Mouse (Mus musculus) kidney, adult 9 months (tissue): Measurements from ENCODE around the gene Slc15a5.

Experiments
- DNase-seq: peaks from one replicate; pipeline ENCODE4 v3.0.0; 2022

The Slc15a5 gene

DNA sequence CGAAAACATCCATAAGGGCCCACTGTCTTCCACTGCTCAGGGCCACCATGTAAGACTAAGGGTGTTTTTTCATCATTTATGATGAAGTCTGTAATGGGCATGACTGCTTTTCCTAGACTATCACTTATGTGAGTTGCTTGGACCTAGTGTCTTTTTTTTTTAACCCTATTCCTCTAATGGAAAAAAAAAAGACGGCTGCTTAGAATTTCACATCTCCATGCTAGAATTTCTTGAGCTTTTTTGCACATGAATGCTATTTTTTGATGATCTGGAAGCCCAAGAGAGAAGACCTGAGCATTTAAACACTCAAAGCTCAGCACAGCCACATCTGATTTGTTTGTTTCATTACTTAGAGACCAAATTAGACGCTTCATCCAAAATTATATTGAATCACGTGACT is at the start of gene Slc15a5:
Gene Slc15a5 (minus strand): TSS at position 101 of the 400 bp plus-strand sequence.
- no peak for DNase-seq

DNA sequence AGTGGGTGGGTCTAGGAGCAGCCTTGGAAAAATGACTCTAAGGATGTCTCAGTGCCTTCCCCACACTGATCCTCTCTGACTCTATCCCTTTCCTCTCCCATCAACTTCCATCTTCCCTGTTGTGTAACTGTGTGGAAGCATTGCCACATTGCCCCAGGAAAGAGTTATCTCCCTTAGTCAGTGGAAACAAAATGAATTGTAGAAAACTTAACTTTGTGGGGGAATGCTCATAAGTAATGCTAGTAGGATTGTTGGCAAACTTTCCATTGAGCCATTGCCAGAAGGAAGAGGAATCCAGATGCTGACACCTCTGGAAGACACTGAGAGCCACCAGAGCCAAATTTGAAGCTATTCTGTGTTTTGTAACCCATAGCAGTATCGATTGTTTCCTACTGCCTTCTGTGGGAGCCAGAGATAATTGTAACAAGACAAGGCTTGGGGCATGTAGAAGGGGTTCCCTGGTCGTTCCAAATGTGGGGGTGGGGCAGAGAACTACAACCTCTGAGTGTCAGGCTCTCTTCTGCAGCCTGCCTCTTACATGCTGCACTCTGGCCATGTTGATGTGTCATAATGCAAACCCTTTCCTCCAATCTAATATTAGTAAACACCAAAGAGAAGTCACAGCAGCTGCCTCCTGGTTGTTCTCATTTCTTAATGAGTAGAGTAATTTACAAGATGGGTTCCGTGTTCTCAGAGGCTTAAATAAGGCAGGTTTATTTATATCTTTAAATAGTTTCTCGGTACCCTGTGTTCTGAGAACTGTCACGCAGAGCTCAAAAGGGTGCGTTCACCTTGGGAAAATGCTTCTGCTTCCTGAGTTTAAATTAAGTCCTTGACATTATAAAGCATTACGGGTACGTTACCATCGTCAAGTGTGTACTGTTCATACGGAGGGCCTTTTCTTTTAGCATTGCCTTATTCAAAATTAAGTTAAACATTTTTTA is 48.9 kb upstream of the Slc15a5 start:
- no peak for DNase-seq

DNA sequence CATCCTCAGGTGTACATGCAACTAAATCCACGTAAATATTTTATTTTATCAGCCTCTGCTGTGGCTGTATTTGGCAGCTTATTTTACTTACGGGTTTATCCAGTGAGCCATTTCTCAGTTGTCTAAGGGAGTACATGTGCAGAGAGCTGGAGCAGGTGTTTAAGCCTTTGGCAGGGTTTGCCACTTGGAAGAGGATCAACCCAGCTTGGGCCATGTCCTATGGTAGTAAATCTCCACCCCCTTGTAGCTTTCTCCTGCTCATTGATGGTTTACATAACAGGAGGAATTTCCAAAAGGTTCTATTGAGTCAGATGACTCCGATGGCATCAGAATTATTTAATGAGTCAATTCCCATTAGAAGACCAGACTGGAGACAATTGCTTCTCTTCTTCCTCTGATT is 37.8 kb upstream of the Slc15a5 start:
- DNase-seq: no peak

DNA sequence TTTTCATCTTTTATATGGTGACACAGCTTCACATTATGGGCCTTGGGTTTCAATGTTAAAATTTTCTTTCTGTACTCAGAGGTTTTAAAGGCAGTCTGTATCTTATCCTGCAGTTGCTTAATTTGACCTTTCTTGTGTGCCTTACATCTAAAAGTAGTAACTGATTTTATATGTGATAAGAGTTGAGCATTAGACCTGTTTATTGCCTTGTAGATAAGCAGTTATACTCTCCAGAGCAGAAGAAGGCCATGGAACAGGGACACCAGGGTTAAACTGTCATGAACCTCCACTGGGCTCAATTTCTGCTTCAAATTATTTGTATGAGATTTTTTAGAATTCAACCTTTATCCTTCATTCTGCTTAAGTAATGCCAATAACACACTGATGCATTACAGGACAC is 24.8 kb upstream of the Slc15a5 start:
- DNase-seq: no peak

DNA sequence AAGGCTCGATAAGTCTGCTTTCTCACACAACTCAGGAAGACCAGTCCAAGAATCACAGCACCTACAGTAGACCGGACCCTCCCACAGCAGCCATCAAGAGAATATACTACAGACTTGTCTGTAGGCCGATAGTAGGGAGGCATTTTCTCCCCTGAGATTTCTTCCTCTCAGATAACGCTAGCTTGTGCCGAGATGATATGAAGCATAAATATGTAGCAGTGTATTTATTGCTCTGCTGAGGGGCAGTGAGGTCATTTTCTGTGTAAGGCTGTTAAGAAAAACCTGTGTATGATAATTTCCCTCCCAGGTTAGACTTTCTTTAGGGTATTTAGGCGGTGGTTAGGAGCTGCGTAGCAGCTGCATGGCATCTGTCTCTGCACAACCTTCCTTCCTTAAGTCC is 23.2 kb upstream of the Slc15a5 start:
- no peak for DNase-seq

DNA sequence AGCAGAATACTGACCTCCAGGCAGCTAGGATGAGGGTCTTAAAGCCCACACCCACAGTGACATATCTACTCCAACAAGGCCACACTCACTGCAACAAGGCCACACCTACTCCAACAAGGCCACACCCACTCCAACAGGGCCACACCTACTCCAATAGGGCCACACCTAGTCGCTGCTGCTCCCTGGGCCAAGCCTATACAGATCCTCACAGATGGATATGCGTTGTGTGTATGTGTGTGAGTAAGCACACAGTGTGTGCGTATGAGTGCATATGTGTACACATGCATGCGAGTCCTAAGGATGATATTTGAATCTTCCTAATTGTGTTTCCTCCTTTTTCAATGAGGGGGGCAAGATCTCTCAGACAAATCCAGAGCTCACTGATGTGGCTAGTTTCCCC is 22.1 kb upstream of the Slc15a5 start:
- DNase-seq: no peak

DNA sequence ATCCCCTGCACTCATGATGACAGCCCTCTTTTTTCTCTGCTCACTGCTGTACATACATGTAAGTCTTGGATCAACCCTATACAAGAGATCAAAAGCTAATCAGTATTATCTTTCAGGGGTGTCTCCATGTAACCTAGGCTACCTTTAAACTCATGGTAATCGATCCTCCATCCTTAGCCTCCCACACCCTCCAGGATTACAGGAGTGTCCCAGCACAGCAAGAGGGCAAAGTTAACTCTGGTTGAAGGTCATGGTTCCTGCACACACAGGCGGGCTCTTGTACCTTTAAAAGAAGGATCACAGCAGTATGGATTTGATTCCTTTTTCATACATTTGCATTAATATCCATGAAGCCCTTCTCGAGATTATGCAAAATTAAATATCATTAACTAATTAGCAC is 19.9 kb upstream of the Slc15a5 start:
- DNase-seq: no peak

DNA sequence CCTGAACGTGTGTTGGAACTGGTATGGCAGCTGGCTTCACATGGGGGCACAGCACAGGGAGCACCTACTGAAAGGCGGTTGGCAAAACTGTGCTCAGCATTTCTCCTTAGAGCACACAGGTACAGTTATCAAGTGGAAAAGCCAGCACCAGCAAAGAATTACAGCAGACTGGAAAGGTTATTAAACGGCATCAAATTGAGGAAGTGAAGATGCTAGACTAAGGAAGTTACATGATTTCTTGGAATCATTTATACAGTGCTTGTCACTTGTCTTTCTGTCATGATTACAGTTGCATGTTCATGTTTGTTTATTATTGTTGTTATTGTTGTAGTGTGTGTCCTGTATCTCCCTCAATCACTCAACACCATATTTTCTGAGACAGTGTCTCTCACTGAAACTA is 15.3 kb upstream of the Slc15a5 start:
- DNase-seq: no peak

DNA sequence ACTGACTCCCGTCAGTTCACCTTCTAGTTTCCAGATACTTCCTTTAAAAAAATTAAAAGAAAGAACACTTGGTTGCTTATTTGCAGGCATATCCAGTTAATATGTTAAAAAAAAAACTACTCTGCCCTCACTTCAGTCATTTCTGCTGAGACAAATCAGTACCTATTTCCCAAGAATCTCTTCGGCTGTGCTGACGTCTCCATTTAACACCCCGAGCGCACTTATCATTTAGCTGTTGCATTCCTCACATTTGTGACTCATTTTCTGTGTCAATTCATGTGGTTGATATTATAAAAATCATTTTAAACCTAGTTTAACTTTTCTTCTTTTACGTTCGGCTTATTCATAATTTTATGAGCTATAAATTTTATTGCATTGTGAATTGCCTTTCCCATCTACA is 12.7 kb upstream of the Slc15a5 start:
- DNase-seq: no peak

DNA sequence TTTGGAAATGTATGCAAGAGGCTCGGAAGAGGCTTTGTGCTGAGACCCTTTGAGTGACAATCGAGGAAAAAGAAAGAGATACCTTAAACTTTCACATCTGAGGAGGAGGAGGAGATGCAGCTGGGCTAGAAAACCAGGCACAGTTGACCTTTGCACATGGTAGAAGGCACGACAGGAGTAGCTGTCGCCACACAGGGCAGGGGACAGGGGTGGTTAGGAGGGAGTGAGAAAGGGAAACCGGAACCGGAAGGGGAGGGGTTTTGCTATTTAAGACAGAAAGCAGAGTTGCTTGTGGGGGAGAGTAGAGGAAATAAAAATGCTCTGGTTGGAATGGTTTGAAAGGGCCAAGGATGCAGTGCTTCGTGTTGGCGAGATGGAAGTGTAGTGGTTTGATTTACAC is 9.4 kb upstream of the Slc15a5 start:
- DNase-seq: no peak

DNA sequence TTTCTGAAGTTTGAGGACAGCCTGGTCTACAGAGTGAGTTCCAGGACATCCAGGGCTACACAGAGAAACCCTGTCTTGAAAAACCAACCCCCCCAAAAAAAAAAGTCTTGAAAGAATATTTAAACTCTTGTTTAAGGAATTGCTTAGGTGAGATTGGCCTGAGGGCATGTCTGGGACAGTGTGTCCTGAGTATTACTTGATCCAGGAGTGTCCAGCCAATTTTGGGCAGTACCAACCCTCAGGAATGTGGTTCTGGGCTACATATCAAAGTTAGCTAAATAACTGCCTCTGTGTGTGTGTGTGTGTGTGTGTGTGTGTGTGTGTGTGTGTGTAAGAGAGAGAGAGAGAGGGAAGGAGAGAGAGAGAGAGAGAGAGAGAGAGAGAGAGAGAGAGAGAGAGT is 6.7 kb upstream of the Slc15a5 start:
- peak; percentile 30 for DNase-seq

DNA sequence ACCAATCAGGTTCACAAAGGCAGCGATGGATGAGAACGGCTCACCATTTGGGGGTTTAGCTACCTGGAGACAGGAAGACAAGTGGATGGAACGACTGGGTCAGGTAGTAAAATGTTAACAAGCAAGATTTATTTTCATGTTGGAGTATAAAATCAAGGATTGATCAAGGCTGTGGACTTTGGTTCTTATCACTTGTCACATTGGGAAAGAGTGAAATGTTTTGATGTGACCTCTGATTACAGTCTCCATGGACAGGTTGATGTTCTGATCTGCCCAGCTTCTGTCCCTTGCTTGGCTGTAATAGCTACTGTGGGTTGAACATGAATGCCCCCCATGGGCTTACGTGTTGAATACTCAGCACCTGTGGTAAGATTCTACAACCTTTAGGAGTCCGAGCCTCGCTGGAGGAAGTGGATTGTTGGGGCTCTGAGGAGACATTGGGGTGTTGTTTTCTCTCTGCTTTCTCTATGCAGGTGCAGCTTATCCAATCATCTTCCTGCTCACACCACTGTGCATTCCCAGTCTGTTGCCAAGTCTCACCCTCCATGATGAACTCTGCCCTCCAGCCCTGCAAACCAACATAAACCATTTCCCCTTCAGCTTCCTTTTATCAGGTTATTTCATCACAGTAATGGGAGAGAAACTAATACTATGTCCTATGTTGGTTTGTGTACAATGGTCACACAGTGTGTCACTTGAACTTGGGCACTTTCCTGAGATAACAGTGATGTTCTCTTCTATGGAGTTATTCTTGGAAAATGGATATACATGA is 1.2 kb upstream of the Slc15a5 start:
- no peak for DNase-seq

DNA sequence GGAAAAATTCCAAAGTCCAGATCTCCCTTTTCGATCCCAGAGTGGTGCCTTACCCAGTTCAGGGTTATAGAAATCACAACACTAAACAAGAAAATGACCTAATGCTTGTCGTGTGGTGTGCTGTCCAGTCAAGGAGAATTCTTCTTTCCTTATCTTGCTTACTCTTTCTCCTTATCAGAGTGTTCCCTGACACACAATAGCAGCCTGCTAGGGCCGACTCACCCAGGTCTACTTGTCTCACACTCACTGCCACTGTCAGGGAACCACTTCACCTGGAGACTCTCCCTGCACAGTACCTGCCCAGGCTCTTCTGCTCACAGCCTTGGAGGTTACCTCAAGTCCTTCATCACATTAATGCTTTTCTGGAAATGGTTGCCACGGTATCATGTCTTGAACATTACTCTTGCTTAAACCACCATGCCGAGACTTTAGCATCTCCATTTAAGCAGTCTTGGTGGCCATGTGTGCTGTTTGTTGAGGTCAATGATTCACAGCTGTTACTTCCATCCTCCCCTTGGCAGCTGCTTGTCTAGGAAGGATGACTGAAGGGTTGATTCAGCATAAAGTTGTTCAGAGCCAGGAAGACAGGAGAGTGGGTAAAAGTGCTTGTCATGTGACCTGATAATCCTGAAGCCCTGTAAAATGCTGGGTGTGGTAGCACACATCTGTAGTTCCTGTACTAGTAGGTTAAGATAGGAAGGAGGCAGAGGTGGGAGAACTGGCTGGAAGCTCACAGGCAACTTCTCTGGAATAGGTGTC is 1.9 kb downstream of the Slc15a5 start:
- no peak for DNase-seq

DNA sequence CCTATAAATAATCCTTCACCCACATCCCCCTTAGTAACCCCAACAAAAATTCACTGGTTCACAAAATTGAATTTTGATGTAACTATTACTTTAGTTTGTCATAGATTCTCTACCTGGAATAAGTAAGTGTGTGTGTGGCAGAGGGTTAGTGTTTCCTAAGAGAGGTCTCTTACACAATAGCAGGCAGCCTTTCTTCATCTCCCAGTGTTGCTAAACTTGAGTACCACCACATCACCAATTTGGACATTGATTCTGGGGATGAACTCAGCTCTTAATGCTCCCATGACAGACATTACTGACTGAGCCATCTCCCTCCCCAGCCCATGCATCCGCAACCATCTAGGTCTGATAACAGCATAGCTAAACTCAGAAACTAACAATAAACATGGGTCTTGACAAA is 4.0 kb downstream of the Slc15a5 start:
- DNase-seq: no peak

DNA sequence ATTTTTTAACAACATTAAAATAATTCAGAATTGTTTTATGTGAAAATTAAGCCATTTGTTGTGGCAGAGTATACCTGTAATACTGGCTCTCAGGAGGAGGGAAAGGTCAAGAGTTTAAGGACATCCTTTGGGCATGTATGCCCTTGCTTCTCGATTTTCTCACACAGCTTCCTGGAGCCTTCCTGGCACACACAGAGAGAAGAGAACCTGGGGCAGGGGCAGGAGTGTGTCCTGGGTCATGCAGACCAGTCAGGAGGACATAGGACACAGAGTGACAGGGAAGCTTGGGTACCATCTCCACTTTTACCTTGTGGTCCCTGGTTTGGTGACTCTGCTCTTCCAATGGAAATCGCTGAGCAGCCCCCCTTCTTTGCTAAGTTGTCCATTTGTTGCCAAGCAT is 6.2 kb downstream of the Slc15a5 start:
- no peak for DNase-seq

DNA sequence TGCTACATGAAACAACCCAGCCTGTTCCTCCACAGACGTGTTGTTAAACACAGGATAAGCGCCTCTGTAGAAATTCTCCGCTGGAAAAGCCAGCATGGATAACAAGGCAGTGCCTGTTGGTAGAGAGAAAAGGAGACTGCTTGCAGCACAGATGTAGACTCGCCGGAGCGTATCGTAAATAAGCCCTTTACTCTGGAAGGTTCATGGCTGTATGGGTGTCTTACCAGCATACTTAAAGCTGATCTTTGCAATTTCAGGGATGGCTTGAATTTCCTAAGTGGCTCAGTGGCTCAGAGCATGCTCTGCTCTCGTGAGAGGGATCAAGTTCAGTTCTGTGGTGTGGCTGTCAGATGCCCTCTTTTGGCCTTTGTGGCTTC is 6.8 kb downstream of the Slc15a5 start:
- no peak for DNase-seq

DNA sequence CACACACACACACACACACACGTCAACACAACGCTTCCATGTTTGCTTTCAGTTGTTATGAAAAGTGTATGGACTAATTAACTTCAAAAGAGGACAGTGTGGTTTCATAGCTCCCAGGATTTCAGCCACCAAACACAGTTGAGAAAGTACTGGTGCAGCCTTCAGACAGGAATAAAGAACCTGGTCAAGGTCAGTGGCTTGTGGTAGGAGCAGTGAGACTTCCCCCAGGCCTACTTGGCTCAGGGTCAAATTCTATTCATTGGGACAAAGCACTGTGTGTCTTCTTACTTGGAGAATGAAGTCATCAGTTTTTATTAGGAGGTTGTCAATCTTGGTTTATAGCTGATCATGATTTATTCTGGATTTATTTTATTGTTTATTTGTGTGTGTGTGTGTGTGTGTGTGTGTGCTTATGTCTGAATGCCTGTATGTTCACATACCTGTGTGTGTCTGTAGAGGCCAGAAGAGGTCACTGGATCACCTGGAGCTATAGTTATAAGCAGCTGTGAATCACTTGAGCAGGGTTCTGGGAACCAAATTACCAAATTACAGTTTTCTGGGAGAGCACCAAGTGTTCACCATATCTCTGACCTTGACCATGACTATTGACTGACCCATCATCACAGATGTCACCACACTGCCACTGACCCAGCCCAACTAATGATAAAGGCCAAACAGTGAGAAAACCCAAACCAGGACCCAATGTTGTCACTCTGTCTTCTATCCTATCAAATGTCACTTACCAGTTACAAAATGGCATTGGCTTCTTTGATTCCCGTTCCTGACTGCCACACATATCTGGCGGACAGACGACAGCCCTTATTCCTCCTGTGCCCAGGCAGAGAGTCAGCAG is 7.4 kb downstream of the Slc15a5 start:
- no peak for DNase-seq

DNA sequence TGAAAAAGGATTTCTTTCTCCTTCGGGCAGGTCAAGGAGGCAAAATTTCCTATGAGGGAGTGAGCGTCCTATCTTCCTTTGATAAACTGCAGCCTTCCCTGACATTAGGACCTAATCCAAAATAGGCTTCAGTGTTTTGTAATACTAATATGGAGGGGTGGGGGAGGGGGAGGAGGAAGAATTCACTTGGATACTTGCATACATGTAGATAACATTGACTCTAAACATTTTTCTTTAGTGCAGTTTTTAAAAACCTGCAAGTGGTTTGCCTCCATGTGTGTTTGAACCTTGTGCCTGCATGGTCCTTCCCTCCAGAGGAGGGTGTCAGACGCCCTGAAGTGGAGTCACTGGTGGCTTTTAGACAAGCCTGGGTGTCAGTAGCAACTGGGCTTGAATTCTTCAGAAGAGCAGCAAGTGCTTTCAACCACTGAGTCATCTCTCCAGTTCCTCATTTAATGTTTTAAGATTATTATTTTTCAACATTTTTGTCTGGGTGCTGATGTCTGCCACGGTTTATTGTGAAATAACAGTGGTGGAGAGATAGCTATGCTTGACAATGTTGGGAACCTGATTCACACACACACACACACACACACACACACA is 8.1 kb downstream of the Slc15a5 start:
- DNase-seq: no peak

DNA sequence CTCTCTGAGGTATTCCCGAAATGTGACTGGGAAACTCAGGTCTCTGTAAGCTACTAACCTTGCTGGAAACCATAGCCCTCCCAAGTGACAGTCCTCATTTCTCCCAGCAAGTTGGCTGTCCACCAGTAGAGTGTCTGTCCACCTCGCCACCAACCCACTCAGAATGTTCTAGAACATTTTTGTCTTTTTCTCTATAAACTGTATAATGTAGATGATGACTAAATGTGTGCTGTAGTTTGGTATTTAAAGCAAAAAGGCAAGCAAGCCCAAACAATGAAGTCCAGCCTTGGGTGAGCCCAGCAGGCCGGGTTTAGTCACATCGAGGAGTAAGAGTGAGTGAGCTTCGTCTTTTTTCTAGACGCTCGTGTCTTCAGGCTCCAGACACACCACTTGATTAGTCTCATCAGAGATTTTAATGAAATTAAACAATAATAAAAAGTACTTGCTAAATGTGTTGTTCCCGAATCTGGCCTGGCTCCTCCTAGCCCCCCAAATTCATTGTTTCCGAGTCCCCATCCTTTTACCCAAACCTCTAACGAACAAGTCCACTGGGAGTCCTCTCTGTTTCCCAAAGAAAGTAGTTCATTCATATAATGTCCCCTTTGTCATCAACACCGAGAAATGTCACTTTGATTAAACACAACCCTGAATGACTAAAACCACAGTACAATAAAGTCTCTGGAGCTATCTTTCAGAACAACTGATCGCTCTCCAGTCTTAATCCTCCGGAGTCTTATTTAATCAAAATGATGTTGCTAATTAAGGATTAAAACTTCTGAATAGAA is 8.8 kb downstream of the Slc15a5 start:
- DNase-seq: no peak

DNA sequence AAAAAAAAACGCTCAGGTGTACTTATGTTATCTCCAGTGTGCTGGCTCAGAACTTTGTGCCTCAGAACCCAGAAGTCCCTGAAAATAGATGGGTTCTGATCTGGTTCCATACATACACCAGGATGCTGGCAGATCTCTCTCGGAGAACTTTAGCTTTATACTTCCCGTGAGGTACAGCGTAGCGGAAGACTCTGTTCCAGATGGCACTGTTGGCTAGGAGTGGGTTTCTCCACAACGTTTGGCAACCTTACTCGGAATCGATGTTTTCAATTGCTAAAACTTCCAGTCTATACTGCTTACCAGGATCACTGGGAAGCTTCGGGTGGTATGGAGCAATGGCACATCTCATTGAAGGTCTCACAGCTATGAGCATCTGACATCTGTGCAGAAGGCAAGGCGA is 9.8 kb downstream of the Slc15a5 start:
- DNase-seq: no peak

DNA sequence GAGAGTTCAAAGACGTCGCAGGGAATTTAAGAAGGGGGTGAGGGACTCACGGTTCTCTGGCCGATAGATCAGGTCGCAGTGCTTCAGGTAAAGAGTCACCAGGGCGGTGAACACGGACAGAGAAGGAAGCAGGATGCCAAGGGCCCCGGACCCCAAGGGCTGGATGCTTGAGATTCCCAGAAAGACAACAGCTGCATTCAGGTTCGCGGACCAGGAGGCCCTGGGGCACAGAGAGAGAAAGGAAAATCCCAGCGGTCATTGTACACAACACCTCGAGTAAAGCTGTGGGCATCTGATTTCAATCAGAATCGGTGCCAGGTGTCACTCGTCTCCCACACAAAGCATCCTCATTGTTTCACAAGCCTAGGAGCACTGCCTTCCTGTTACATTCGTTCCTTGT is 24.1 kb downstream of the Slc15a5 start:
- DNase-seq: no peak
